Mouse (Mus musculus): Measurements from ENCODE around the gene Copg1. TPM values are rescaled to one million over a fixed set of nuclear protein-coding genes. Genes with fewer than 3 reads are reported as not detected.

The Copg1 gene
- 209 and 222 TPM in 2 replicates for polyA plus RNA-seq (2015; fragmentation: Nextera tagmentation; extraction: Ambion mirVana)

DNA sequence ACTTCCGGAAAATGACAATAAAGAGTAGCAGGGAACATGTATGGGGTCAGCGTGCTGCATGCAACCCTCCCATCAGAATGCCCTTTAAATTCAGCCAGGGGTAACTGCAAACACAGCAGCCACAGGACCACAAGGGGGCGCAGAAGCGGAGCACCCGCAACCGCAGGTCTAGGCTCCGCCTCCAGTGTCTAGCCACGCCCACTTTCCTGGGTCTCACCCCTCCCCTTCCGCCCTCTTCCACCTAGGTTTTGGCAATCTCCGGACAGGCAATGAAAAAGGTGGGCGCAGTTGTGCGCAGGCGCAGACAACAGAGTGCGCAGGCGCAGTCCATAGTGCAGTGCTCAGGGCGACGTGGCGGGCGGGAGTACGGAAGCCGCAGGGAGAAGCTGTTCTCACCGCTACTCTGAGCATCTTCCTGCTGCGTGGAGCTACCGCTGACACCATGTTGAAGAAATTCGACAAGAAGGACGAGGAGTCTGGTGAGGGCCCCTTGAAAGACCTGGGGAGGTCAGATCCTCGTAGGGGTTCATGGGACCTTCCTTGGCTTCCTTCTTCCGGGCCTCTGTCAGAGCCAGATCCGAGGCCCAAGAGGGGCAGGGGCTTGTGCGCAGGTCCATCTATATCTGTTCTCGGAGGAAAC, at the start of gene Copg1:
Copg1 (plus strand) TSS at position 221 of the 640 bp plus-strand sequence.

DNA sequence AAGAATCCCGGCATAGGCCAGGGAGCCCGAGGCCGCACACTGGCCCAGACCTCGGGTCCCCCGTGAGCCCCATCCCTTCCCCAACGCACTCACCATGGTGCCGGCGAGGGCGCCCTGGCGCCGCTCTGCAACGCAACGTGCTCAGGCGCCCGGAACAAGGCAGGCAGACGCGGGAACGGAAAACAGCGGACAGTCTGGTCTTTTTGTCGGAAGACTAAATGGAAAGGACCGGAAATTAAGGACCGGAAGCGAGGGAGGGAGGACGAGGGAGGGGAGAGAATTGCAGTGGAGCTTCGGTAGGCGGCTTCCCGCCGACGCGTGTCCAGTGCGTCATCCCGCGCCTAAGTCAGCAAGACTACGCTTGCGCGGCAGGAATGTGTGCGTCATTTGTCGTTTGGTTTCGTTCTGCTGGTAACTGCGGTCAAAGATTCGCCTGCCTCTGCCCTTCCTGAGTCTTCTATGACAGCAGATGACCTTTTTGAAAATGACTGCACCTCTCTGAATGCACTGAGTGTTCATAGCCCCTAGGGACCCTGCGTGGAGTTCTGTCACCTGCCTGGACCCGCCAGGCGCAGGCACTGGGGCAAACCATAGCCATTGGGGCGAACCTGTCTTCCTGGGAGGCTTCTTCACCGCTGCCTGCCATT, 48.9 kb upstream of the Copg1 start, which contains the start of gene Isy1:
Isy1 (minus strand) TSS at position 248 of the 647 bp plus-strand sequence.

DNA sequence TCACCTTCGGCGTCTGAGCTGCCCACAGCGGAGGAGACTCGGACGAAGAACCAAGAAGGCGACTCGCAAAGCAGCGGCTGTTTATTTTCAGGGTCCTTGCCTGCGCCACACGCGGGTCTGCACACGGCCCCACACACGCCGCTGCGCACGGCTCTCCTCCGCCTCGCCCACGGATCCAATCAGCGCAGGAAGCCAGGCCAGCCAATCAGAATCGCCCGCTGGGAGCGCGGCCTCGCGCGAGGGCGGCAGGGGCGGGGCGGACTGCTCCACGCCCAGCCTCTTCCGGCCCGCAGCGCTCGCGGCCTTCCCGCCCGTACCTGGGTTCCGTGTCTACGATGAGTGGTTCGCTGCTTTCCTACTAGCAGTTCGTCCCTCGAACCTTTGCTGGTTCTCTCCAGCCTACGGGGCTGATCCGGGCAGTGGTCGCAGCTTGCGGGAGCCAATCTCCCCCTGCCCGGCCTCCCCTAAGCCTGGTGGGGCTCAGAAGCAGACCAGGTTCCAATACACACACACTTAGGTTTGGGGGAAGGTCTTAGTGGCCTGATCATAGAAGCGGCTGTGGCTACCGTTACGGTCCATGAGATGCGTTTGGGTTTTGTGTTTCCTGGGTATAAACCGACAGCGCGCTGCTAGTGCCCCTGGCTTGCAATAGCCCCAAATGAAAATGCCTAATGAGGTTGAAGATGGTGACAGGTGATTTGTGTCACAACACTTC, 36.6 kb upstream of the Copg1 start, which contains the start of gene Cnbp:
Cnbp (minus strand) TSS at position 207 of the 715 bp plus-strand sequence.

DNA sequence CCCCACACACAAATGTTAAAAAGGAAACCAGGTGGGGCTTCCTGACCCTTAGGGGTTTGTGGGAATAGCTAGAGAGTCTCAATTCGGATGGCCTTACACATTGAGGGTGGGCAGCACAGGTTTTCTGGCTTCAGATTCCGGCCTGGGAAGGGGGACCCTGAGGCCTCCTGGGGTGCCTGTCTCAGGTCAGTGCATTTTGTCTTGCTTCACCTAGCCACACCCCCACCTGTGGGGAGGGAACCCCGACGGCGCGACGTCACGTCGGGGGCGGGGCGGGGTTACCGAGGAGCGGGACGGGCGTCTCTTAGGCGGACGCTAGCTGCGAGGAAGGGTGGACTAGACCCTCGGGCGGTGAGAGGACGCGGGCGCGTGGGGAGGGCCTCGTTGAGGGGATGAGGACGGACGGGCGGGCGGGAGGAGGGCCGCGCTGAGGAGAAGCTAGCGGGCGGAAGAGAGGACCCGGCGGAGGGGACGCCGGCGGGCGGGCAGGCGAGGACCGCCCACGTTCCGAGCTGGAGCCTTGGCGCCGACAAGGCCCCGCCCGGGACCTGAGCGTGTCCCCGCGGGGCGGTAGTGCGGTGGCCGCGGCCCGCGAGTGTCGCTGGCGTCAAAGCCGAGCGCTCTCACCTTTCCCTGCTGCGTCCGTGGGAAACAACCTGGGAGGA, 26.2 kb downstream of the Copg1 start, which contains the start of gene Hmces:
Hmces (plus strand) TSS at position 275 of the 665 bp plus-strand sequence.

Other genes starting within 250 kb of the Copg1 start
- 5.6 and 5.9 TPM in 2 replicates for gene Aplf, start 215.6 kb upstream of the Copg1 start, polyA plus RNA-seq (2015; fragmentation: Nextera tagmentation; extraction: Ambion mirVana)
- 9.1 and 11.0 TPM in 2 replicates for gene Efcc1, start 156.9 kb upstream of the Copg1 start, polyA plus RNA-seq (2015; fragmentation: Nextera tagmentation; extraction: Ambion mirVana)
- gene Gp9, start 109.7 kb upstream of the Copg1 start, polyA plus RNA-seq (2015; fragmentation: Nextera tagmentation; extraction: Ambion mirVana): 0.89 TPM in 1 of 2 replicates, not detected in the other
- gene Rab43, start 75.7 kb upstream of the Copg1 start, polyA plus RNA-seq (2015; fragmentation: Nextera tagmentation; extraction: Ambion mirVana): 11.8 and 12.4 TPM in 2 replicates
- gene Gm45140, start 52.0 kb upstream of the Copg1 start, polyA plus RNA-seq (2015; fragmentation: Nextera tagmentation; extraction: Ambion mirVana): 1.9 and 2.2 TPM in 2 replicates
- 24.7 and 25.1 TPM in 2 replicates for gene Isy1, start 49.0 kb upstream of the Copg1 start, polyA plus RNA-seq (2015; fragmentation: Nextera tagmentation; extraction: Ambion mirVana)
- 543 and 565 TPM in 2 replicates for gene Cnbp, start 36.7 kb upstream of the Copg1 start, polyA plus RNA-seq (2015; fragmentation: Nextera tagmentation; extraction: Ambion mirVana)
- 35.0 and 36.0 TPM in 2 replicates for gene Hmces, start 26.1 kb downstream of the Copg1 start, polyA plus RNA-seq (2015; fragmentation: Nextera tagmentation; extraction: Ambion mirVana)
- gene H1fx, start 93.8 kb downstream of the Copg1 start, polyA plus RNA-seq (2015; fragmentation: Nextera tagmentation; extraction: Ambion mirVana): 55.0 and 74.2 TPM in 2 replicates
- gene Rab7, start 157.5 kb downstream of the Copg1 start, polyA plus RNA-seq (2015; fragmentation: Nextera tagmentation; extraction: Ambion mirVana): 323 and 351 TPM in 2 replicates
- 207 and 224 TPM in 2 replicates for gene Rpn1, start 196.7 kb downstream of the Copg1 start, polyA plus RNA-seq (2015; fragmentation: Nextera tagmentation; extraction: Ambion mirVana)

Data from neural tube, postnatal 0 days (tissue).